Mouse (Mus musculus) cortical plate, adult 2 months (tissue): ENCODE measurements around the gene Ndfip2.

Experiments used
- CTCF ChIP-seq: fragments of 200-500 bp; IDR thresholded peaks from 2 replicates; pipeline ENCODE4 v1.5.1; 2011; ENCODE audit warnings: mild to moderate bottlenecking, control low read depth, low read length; ENCODE audit not compliant: insufficient read depth; ENCODE audit errors: extremely low read depth
- POLR2A ChIP-seq: fragments of 200-500 bp; IDR thresholded peaks from 2 replicates; pipeline ENCODE4 v1.6.1; 2011; ENCODE audit warnings: mild to moderate bottlenecking, low read length, control low read depth; ENCODE audit not compliant: insufficient read depth; ENCODE audit errors: extremely low read depth

DNA sequence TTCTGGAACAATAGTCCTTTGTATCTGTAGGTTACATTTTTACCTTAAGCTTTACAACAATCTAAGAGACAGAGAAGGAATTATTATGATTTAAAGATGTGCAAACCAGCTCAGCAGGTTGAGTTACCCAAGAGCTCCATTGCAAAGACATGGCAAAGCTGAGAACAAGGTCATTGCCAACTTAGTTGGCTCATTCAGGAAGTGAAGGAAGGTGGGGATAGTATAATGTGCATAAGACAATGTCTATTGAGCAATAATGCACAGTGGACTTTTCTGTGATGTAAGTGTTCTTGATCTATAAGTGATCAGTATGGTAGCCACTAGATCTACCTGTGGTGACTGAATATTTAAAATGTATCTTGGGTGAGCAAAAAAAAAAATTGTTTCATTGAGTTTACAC is 7.3 kb upstream of the Ndfip2 start:
- TF ChIP-seq CTCF, result no peak
- TF ChIP-seq POLR2A, result no peak
